Mouse (Mus musculus) thymus, postnatal 14 days (tissue): ENCODE measurements around the gene Adam8.
A peak's percentile ranks its signal among the peaks of the same experiment; 100 is the strongest.

Experiments used
- DNase-seq: peaks from one replicate; pipeline ENCODE4 v3.0.0; 2021

The Adam8 gene

GRCm38 (mm10) chr7:139944291-139945240 lies 47.8 kb downstream of the Adam8 start:
- peak; percentile 6 for DNase-seq

- peak; percentile 27 for DNase-seq
Observed at GRCm38 (mm10) chr7:139943674-139944281, 48.6 kb downstream of the Adam8 start, which contains the start of gene Utf1. Gene Utf1 (plus strand): TSS chr7:139943789.

GRCm38 (mm10) chr7:139940476-139941209 lies 51.7 kb downstream of the Adam8 start:
- no peak for DNase-seq

- no peak for DNase-seq
Observed at GRCm38 (mm10) chr7:139937810-139938209, 54.6 kb downstream of the Adam8 start.

GRCm38 (mm10) chr7:139937138-139937537 lies 55.2 kb downstream of the Adam8 start:
- DNase-seq, result no peak

GRCm38 (mm10) chr7:139936705-139937104 lies 55.7 kb downstream of the Adam8 start:
- no peak for DNase-seq

GRCm38 (mm10) chr7:139930732-139931131 lies 61.6 kb downstream of the Adam8 start:
- DNase-seq, result peak; percentile 61
